7 mouse cellular contexts compared by ENCODE assay signal in the genomic region with DNA sequence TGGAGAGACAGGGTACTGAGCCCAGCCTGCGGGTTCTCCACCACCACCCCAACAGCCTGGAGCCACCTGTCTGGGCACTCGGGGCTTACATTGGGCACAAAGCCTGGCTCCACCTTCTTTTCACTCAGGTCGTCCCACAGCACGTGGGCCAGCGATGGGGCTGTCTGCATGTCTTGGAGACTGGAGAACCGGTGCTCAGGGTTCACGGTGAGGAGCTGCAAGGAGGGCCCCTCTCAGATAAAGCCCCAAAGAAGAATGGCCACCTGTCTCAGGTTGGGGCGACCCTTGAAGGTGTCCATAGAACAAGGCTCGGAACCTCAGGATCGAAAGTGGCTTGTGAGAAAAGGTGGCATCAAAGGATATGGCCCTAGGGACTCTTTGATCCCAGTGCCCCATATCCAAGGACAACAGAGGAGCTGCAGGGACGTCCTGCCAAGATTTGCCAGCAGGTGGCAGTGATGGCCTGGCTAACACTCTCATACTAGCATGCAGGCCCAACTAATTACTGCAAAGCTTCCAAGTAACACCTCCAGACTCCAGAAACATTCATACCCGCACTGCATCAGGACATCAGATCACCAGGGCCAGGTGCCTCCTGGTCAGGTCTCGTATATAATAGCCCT. TPM values are rescaled to one million over a fixed set of nuclear protein-coding genes. Genes with fewer than 3 reads are reported as not detected.
DNase-seq lines count a peak whose midpoint lies in the region; ATAC-seq lines count a peak whose summit lies in the region.

No protein-coding gene starts in this region.

- no peak overlapping the region for H3K27ac ChIP-seq in intestine, embryonic 14.5 days (ENCODE audit: low read depth)
- no peak overlapping the region for H3K27ac ChIP-seq in midbrain, embryonic 13.5 days

- H3K9me3 ChIP-seq in intestine, embryonic 14.5 days (ENCODE audit: control insufficient read depth, low read length) = no peaks in the 10 kb centered on the region
- H3K9me3 ChIP-seq in midbrain, embryonic 13.5 days = no peaks in the 10 kb centered on the region

- 40% methylated on average over 13 of the region's 13 CpGs for WGBS in intestine, embryonic 14.5 days
- 45% methylated on average over 13 of the region's 13 CpGs for WGBS in midbrain, embryonic 13.5 days

- no peaks in the 10 kb centered on the region for H3K36me3 ChIP-seq in intestine, embryonic 14.5 days (ENCODE audit: control insufficient read depth, insufficient read depth, low read length)
- no peaks in the 10 kb centered on the region for H3K36me3 ChIP-seq in midbrain, embryonic 13.5 days

- DNase-seq in adrenal gland, adult 8-10 months = peak; percentile 72
- DNase-seq in embryo, embryonic 10 days (ENCODE audit: low spot score) = peak; percentile 91
- DNase-seq in gastrocnemius, postnatal 14 days = peak; percentile 76
- DNase-seq in intestine, embryonic 14.5 days (ENCODE audit: low spot score) = peak; percentile 93
- peak; percentile 67 to 89 for DNase-seq in left cerebral cortex, adult 8-10 months (ENCODE audit: low spot score in 2 of 2)
- peak; percentile 9 for DNase-seq in spleen, adult 12 weeks (ENCODE audit: low spot score)

- peak; percentile 47 for ATAC-seq in intestine, embryonic 14.5 days (replicated peaks; ENCODE audit: low FRiP score, low TSS enrichment, low read depth)
- ATAC-seq in midbrain, embryonic 13.5 days = peak; percentile 63

- H3K4me2 ChIP-seq in intestine, embryonic 14.5 days (ENCODE audit: low read length) = no peak overlapping the region
- no peak overlapping the region for H3K4me2 ChIP-seq in midbrain, embryonic 13.5 days (replicated peaks)

- no peak overlapping the region for H3K4me3 ChIP-seq in intestine, embryonic 14.5 days (ENCODE audit: low read depth, low read length)
- no peak overlapping the region for H3K4me3 ChIP-seq in midbrain, embryonic 13.5 days (replicated peaks)

- no peaks in the 10 kb centered on the region for H3K4me1 ChIP-seq in intestine, embryonic 14.5 days (replicated peaks; ENCODE audit: control insufficient read depth, insufficient read depth, low read length)
- no peaks in the 10 kb centered on the region for H3K4me1 ChIP-seq in midbrain, embryonic 13.5 days (replicated peaks)

- intact Hi-C loops in gastrocnemius, postnatal 14 days (cut with DNase I; ENCODE audit: low total_unique reads) = no loop called here

- H3K9ac ChIP-seq in intestine, embryonic 14.5 days (ENCODE audit: low read length) = no peak overlapping the region
- no peak overlapping the region for H3K9ac ChIP-seq in midbrain, embryonic 13.5 days (replicated peaks)

- no peaks in the 10 kb centered on the region for H3K27me3 ChIP-seq in intestine, embryonic 14.5 days (replicated peaks; ENCODE audit: control insufficient read depth, insufficient read depth, low read length)
- 0 out of 2 replicates have a peak, but pooled peaks cover 4% of the 10 kb centered on the region for H3K27me3 ChIP-seq in midbrain, embryonic 13.5 days

RNA-seq across cellular contexts. Expression of a gene that starts 33.5 kb away (rescaled TPM):
- total RNA-seq in adrenal gland, adult 8-10 months (2022) = 1 to 10 TPM; 1.1 to 3.2 (median 2.5) TPM
- 1 to 10 TPM; 1.2 to 1.3 TPM for total RNA-seq in gastrocnemius, postnatal 14 days (2021)
- polyA plus RNA-seq in intestine, embryonic 14.5 days (2014; fragmentation: Nextera tagmentation; extraction: Ambion mirVana) = 28.5 and 30.0 TPM in 2 replicates
- total RNA-seq in left cerebral cortex, adult 8-10 months (2022) = 10 to 100 TPM; 45.5 to 50.1 (median 46.9) TPM
- polyA plus RNA-seq in midbrain, embryonic 13.5 days (2015; fragmentation: Nextera tagmentation; extraction: Ambion mirVana) = 224 and 225 TPM in 2 replicates

Comparison
In these comparisons a context has a peak if more than half of its experiments do, and no peak if none do; other contexts are left out.
1. DNase-seq: peak in every context shown above with its lines; median percentile 93 in intestine, embryonic 14.5 days; 91 in embryo, embryonic 10 days; 78 in left cerebral cortex, adult 8-10 months; 76 in gastrocnemius, postnatal 14 days; 72 in adrenal gland, adult 8-10 months; 9 in spleen, adult 12 weeks.
2. RNA of a gene that starts 33.5 kb away (total RNA-seq): 45.5 to 50.1 TPM in left cerebral cortex, adult 8-10 months; 1.1 to 3.2 TPM in adrenal gland, adult 8-10 months and 1.2 to 1.3 TPM in gastrocnemius, postnatal 14 days; every median in the first group is over 10 times any median in the second.